Mouse (Mus musculus) cortical plate, adult 2 months (tissue): ENCODE data around the gene Clcn1.

Experiments
- CTCF ChIP-seq: fragments of 200-500 bp; IDR thresholded peaks from 2 replicates; pipeline ENCODE4 v1.5.1; 2011; ENCODE audit warnings: mild to moderate bottlenecking, control low read depth, low read length; ENCODE audit not compliant: insufficient read depth; ENCODE audit errors: extremely low read depth
- POLR2A ChIP-seq: fragments of 200-500 bp; IDR thresholded peaks from 2 replicates; pipeline ENCODE4 v1.6.1; 2011; ENCODE audit warnings: mild to moderate bottlenecking, low read length, control low read depth; ENCODE audit not compliant: insufficient read depth; ENCODE audit errors: extremely low read depth

GRCm38 (mm10) chr6:42364607-42365006, 78.1 kb downstream of the Clcn1 start:
- TF ChIP-seq CTCF (no peak), POLR2A (no peak)
